Mouse (Mus musculus): ENCODE measurements at regions not wholly inside any gene's neighbourhood (a gene's known extent, or its start where the extent isn't known, plus 50 kb on each side); places are given as distances from the start of the nearest gene placed in this dataset.

DNA sequence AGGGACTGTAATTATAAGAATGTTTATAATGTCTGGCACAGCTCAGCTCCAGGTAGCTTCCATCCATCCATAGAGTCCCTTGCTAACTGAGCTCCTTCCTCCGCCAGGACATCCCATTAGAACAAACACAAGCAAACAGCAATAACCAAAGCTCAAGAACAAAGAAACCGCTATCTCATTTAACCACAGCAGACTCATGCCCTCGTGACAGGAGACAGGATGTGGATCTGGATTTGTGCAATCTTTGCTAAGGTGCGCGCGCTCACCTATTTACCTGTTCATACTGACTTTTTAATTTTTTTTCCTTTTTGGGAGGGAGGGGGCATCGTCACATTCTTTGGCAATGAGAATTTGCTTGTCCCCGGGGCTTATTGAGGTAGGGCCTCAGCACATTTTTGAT, 71.3 kb upstream of the Slc38a2 start:
- Histone ChIP-seq H3K4me3 (ENCODE audit: insufficient read depth, low read length) (no peak overlapping the region), H3K4me1 (ENCODE audit: control insufficient read depth, insufficient read depth, low read length) (no peaks in the 10 kb centered on the region), H3K27ac (ENCODE audit: insufficient read depth, low read length) (no peak overlapping the region)
- no peak for TF ChIP-seq CTCF (IDR thresholded peaks at IDR 0.05; ENCODE audit: extremely low read depth, insufficient read depth, low read length)
- no peak for TF ChIP-seq POLR2A (IDR thresholded peaks at IDR 0.05; ENCODE audit: extremely low read depth, insufficient read depth, low read length)

DNA sequence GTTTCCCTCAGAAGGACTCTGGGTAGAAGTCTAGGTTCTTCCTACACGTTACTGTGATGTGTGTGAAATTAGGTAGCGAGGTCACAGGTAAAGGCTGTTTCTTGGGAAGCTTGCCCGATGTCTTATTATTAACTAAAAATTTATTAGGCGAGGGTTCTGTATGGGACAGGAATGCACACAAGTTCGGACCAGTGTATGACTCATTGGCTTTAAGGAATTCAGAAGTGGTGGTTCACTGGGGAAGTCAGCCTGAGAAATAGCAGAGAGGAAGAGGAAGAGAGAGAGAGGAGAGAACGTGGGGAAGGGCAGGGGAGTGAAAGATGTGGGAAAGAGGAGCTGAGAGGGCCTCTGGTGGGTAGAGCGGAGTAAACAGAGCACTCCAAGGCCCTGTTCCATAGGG, 70.8 kb upstream of the Slc38a2 start:
- Histone ChIP-seq H3K4me3 (ENCODE audit: insufficient read depth, low read length) (no peak overlapping the region), H3K4me1 (ENCODE audit: control insufficient read depth, insufficient read depth, low read length) (no peaks in the 10 kb centered on the region), H3K27ac (ENCODE audit: insufficient read depth, low read length) (no peak overlapping the region)
- TF ChIP-seq CTCF (IDR thresholded peaks at IDR 0.05; ENCODE audit: extremely low read depth, insufficient read depth, low read length) (no peak), POLR2A (IDR thresholded peaks at IDR 0.05; ENCODE audit: extremely low read depth, insufficient read depth, low read length) (no peak)

DNA sequence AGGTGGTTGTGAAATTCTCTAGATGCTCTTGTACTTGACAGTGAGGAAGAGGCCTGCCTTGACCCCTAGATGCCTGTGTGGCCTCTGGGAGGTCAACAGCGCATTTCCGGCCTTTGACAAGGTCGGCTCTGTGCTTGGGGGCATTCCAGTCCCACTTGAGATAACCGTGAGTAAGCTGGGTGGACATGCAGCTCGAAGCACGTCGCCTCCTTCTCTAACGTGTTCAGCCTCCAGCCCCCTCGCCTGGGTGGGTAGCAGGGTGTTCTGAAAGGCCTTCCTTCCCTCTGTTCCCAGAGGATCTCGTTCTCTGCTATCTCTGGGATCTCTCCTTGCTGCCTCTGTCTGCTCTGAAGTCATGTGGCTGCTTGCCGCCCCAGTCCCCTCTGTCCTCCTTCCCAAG, 70.2 kb upstream of the Slc38a2 start:
- TF ChIP-seq CTCF (IDR thresholded peaks at IDR 0.05; ENCODE audit: extremely low read depth, insufficient read depth, low read length) (no peak), POLR2A (IDR thresholded peaks at IDR 0.05; ENCODE audit: extremely low read depth, insufficient read depth, low read length) (no peak)
- Histone ChIP-seq H3K4me1 (ENCODE audit: control insufficient read depth, insufficient read depth, low read length) (no peaks in the 10 kb centered on the region), H3K4me3 (ENCODE audit: insufficient read depth, low read length) (no peak overlapping the region)

GRCm38 (mm10) chr15:96768301-96768993, 68.9 kb upstream of the Slc38a2 start:
- Histone ChIP-seq H3K4me1 (ENCODE audit: control insufficient read depth, insufficient read depth, low read length) (no peaks in the 10 kb centered on the region), H3K27ac (ENCODE audit: insufficient read depth, low read length) (no peak overlapping the region), H3K4me3 (ENCODE audit: insufficient read depth, low read length) (no peak overlapping the region)
- TF ChIP-seq POLR2A (IDR thresholded peaks at IDR 0.05; ENCODE audit: extremely low read depth, insufficient read depth, low read length), result no peak
- TF ChIP-seq CTCF (IDR thresholded peaks at IDR 0.05; ENCODE audit: extremely low read depth, insufficient read depth, low read length), result no peak

More for the DNA sequence above, 70.2 kb upstream of the Slc38a2 start:
- H3K27ac ChIP-seq (ENCODE audit: insufficient read depth, low read length), result no peak overlapping the region

DNA sequence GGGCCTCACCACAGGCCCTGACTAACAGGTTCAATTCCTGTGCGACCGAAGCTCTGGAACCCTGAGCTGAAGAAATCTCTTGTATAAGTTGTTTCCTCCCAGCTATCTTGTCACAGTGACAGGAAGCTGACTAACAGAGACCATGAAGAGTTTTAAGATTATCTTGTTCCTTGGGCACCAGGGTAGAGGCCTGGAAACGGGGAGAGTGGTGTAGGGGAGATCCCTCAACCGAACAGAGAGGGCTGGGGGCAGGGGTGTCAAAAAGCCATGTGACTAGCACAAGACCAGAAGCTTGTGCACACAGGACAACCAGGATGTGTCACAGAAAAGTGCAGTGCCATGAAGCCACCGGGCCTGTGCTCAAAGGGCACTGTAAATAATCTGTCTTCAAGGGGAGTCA, 67.7 kb upstream of the Slc38a2 start:
- TF ChIP-seq POLR2A (IDR thresholded peaks at IDR 0.05; ENCODE audit: extremely low read depth, insufficient read depth, low read length) (no peak), CTCF (IDR thresholded peaks at IDR 0.05; ENCODE audit: extremely low read depth, insufficient read depth, low read length) (no peak)
- Histone ChIP-seq H3K4me1 (ENCODE audit: control insufficient read depth, insufficient read depth, low read length) (no peaks in the 10 kb centered on the region), H3K4me3 (ENCODE audit: insufficient read depth, low read length) (no peak overlapping the region), H3K27ac (ENCODE audit: insufficient read depth, low read length) (no peak overlapping the region)

- no peak overlapping the region for H3K4me3 ChIP-seq (ENCODE audit: insufficient read depth, low read length)
- TF ChIP-seq CTCF (IDR thresholded peaks at IDR 0.05; ENCODE audit: extremely low read depth, insufficient read depth, low read length) (no peak), POLR2A (IDR thresholded peaks at IDR 0.05; ENCODE audit: extremely low read depth, insufficient read depth, low read length) (no peak)
- no peaks in the 10 kb centered on the region for H3K4me1 ChIP-seq (ENCODE audit: control insufficient read depth, insufficient read depth, low read length)
- no peak overlapping the region for H3K27ac ChIP-seq (ENCODE audit: insufficient read depth, low read length)
Measured at GRCm38 (mm10) chr15:96766238-96766637, 66.7 kb upstream of the Slc38a2 start.

- TF ChIP-seq POLR2A (IDR thresholded peaks at IDR 0.05; ENCODE audit: extremely low read depth, insufficient read depth, low read length), result no peak
- TF ChIP-seq CTCF (IDR thresholded peaks at IDR 0.05; ENCODE audit: extremely low read depth, insufficient read depth, low read length), result no peak
- Histone ChIP-seq H3K27ac (ENCODE audit: insufficient read depth, low read length) (no peak overlapping the region), H3K4me3 (ENCODE audit: insufficient read depth, low read length) (no peak overlapping the region), H3K4me1 (ENCODE audit: control insufficient read depth, insufficient read depth, low read length) (no peaks in the 10 kb centered on the region)
Measured at GRCm38 (mm10) chr15:96763611-96764010, 64.1 kb upstream of the Slc38a2 start.

DNA sequence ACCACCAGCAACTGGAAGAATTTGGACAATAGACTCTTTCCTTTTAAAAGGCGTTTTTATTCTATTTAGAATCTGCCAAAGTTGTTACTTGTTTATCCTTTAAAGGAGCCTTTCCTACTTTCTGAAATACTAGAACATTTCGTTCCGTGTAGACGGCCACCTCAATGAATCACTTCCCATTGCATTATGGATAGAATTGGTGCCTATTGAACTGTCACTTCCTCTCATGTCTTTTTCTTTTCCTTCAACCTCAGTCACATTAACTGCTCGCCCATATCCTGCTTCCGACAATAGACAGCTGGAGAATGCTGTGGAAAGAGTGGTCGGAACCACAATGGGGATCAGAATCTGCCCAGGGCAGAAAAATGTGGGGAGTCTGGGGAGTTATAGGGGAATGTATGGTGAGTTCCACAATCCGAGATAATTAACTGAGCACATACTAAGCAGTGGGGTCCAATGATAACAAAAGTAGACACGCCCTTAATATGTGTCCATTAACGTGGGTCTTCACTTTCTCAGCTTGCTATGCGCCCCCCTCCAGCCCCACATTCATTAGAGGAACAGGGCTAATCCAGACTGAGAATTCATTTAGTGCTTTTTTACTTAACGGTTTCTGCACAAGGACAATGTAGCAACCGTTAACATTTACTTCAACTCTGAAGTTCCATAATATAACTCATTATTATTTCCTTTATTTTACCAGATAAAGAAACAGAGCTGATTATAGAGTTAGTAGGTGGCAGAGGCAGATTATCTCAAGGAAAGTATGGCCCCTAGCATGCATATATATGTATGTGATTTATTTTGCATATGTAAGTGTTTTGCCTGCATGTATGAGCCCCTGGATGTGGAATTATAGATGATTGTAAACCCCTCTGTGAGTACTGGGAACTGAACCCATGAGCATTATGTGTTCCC, 59.8 kb upstream of the Slc38a2 start:
- no peak overlapping the region for H3K27ac ChIP-seq (ENCODE audit: insufficient read depth, low read length)
- no peaks in the 10 kb centered on the region for H3K4me1 ChIP-seq (ENCODE audit: control insufficient read depth, insufficient read depth, low read length)
- H3K4me3 ChIP-seq (ENCODE audit: insufficient read depth, low read length), result no peak overlapping the region
- TF ChIP-seq CTCF (IDR thresholded peaks at IDR 0.05; ENCODE audit: extremely low read depth, insufficient read depth, low read length), result no peak
- no peak for TF ChIP-seq POLR2A (IDR thresholded peaks at IDR 0.05; ENCODE audit: extremely low read depth, insufficient read depth, low read length)

DNA sequence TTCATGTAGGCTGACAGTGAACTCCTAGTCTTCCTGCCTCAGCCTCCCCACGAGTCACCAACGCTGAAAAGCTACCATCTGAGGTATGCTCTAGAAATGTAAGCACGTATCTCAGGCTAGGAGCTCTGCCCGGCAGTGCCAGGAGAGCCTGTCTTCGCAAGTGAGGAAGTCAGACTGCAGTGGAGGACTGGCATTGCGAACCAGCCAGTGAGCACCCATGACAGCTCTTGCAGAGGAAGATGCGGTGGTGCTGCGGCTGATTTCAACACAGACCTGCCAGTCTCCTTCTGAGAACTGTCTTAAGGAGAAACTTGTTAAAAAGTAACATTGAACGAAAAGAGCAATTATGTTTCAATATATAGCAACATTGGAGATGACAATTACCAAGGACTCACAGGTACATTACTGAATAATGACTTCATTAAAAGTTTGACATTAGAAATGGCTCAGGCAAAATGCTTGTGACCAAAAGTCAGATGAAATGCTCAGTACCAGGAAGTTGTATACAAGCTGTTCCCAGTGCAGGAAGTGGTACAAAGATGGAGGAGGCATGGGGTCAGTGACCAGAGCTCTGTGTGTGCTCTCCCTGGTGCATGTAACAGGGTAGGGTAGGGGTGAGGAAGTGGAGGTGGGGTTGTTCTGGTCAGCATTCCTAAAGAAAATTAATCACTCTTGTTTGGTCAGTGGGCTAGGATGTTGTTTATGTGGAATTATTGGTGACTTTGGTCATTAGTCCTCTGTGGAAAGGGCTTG, 58.1 kb upstream of the Slc38a2 start:
- H3K4me3 ChIP-seq (ENCODE audit: insufficient read depth, low read length), result no peak overlapping the region
- no peak for TF ChIP-seq POLR2A (IDR thresholded peaks at IDR 0.05; ENCODE audit: extremely low read depth, insufficient read depth, low read length)
- TF ChIP-seq CTCF (IDR thresholded peaks at IDR 0.05; ENCODE audit: extremely low read depth, insufficient read depth, low read length), result no peak
- no peak overlapping the region for H3K27ac ChIP-seq (ENCODE audit: insufficient read depth, low read length)
- H3K4me1 ChIP-seq (ENCODE audit: control insufficient read depth, insufficient read depth, low read length), result no peaks in the 10 kb centered on the region
